Mouse (Mus musculus) heart, adult 2 months (tissue): ENCODE results near the gene Rmi2. TPM values are rescaled to one million over a fixed set of nuclear protein-coding genes. Genes with fewer than 3 reads are reported as not detected.

ENCODE experiments used
- DNase-seq, 2 experiments: peaks; one replicate each; pipeline ENCODE4 v3.0.0; 2021
- H3K27ac ChIP-seq: fragments of 200-600 bp; 2 replicates; pipeline ENCODE4 v1.8.1; 2022
- H3K27me3 ChIP-seq: fragments of 200-500 bp; 2 replicates; pipeline ENCODE4 v1.6.1; 2012; ENCODE audit warnings: mild to moderate bottlenecking, low read length, inconsistent platforms, mixed read lengths; ENCODE audit not compliant: control insufficient read depth, insufficient read depth
- H3K36me3 ChIP-seq: fragments of 200-500 bp; 2 replicates; pipeline ENCODE4 v1.6.1; 2012; ENCODE audit warnings: low read length, inconsistent platforms; ENCODE audit not compliant: control insufficient read depth, insufficient read depth
- H3K4me1 ChIP-seq: fragments of 200-500 bp; 2 replicates; pipeline ENCODE4 v1.6.1; 2011; ENCODE audit warnings: low read length; ENCODE audit not compliant: control insufficient read depth, insufficient read depth
- H3K4me3 ChIP-seq: fragments of 200-600 bp; 2 replicates; pipeline ENCODE4 v1.8.1; 2022
- H3K79me2 ChIP-seq: fragments of 200-500 bp; replicated peaks from 2 replicates; pipeline ENCODE4 v1.6.1; 2012; ENCODE audit warnings: mild to moderate bottlenecking, inconsistent platforms, low read length, moderate library complexity, mixed read lengths; ENCODE audit not compliant: control insufficient read depth, insufficient read depth
- H3K9ac ChIP-seq: fragments of 200-500 bp; 2 replicates; pipeline ENCODE4 v1.6.1; 2012; ENCODE audit warnings: low read depth, mild to moderate bottlenecking, control low read depth, inconsistent platforms, low read length, mixed read lengths
- CTCF ChIP-seq: fragments of 200-600 bp; IDR thresholded peaks from 2 replicates; pipeline ENCODE4 v1.8.1; 2022; ENCODE audit warnings: antibody characterized with exemption, mild to moderate bottlenecking, moderate library complexity
- EP300 ChIP-seq: fragments of 200-500 bp; IDR thresholded peaks from 2 replicates; pipeline ENCODE4 v1.6.1; 2011; ENCODE audit warnings: low read depth, low read length, control low read depth; ENCODE audit not compliant: insufficient read depth
- POLR2A ChIP-seq: fragments of 200-500 bp; IDR thresholded peaks from 2 replicates; pipeline ENCODE4 v1.6.1; 2011; ENCODE audit warnings: mild to moderate bottlenecking, low read depth, low read length, control low read depth; ENCODE audit not compliant: insufficient read depth
- WGBS: fragments of 180-500 bp; shearing (Covaris S2); methylation state at CpG from one replicate; pipeline ENCODE4 v1.1.7; 2018; 5-methylcytosine and 5-hydroxymethylcytosine counted together
- intact Hi-C: fragments of 180-260 bp; cut with DNase I; formaldehyde crosslinking; loops from one replicate; pipeline ENCODE4 v1.15.1; 2025
- polyA plus RNA-seq: library from polyadenylated mRNA; depleted of rRNA; stranded (reverse); fragments of >200 nt; gene quantifications from 2 replicates; pipeline ENCODE4 v1.2.3, GENCODE M21; 2012
- total RNA-seq, 2 experiments: library from RNA; stranded (reverse); gene quantifications; 2 replicates each; pipeline ENCODE4 v1.2.3; 2021

Gene Rmi2
- total and polyA plus RNA-seq, 3 experiments = 0.26 to 0.45 (median 0.30) TPM

DNA sequence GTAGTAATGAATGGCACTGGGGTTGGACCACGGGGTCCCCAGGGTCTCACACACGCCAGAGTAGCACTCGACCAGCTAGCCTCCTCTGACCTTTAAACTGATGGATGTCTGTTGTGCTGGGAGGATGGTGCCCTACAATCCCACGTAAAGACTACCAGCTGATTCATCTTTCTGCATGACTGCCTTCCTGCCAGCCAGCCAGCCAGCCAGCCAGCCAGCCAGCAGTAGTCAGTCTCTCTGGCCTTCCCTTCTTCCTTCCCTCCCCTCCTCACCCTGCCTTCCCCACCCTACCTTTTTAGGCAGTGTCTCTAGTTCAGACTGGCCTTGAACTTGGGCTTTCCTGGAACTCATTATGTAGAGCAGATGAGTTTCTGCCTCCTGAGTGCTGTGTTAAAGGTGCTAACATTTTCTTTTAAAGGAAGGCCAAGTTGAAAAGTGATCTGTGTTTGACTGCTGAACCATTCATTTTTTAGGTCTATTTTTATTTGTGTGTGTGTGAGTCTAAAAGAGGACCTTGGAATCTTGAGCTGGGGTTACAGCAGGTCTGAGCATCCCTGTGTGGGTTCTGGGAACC lies 7.5 kb downstream of the Rmi2 start:
- Histone ChIP-seq H3K27me3 (no peaks in the 10 kb centered on the region), H3K4me3 (no peak overlapping the region), H3K9ac (no peak overlapping the region), H3K27ac (no peak overlapping the region), H3K4me1 (peaks cover 7% of the 10 kb centered on the region), H3K79me2 (no peaks in the 10 kb centered on the region), H3K36me3 (no peaks in the 10 kb centered on the region)
- intact Hi-C loops = loop anchor here (10.0 kb wide), 1 partner anchor 178 kb away; no protein-coding TSS in a partner anchor
- no peak for TF ChIP-seq CTCF
- no peak for TF ChIP-seq EP300
- no peak for TF ChIP-seq POLR2A
- DNase-seq = no peak
- WGBS = 83% methylated on average over 4 of the region's 4 CpGs

- Histone ChIP-seq H3K4me3 (peak overlapping the region; percentile 45), H3K4me1 (peaks cover 5% of the 10 kb centered on the region), H3K27me3 (no peaks in the 10 kb centered on the region), H3K27ac (no peak overlapping the region; the same call in 1 of the 2 replicates), H3K79me2 (no peaks in the 10 kb centered on the region), H3K9ac (peak overlapping the region; percentile 41), H3K36me3 (no peaks in the 10 kb centered on the region)
- 6% methylated on average over 18 of the region's 18 CpGs for WGBS
- TF ChIP-seq EP300 = no peak
- no peak for TF ChIP-seq CTCF
- TF ChIP-seq POLR2A = no peak
- DNase-seq = peak; percentile 49 to 75
- intact Hi-C loops = loop anchor here (10.0 kb wide), 1 partner anchor 179 kb away; no protein-coding TSS in a partner anchor
Observed at GRCm38 (mm10) chr16:10843486-10844318, 8.8 kb downstream of the Rmi2 start.

GRCm38 (mm10) chr16:10844319-10844670 lies 9.4 kb downstream of the Rmi2 start:
- no peak for TF ChIP-seq EP300
- no peak for TF ChIP-seq POLR2A
- no peak for DNase-seq
- Histone ChIP-seq H3K79me2 (no peaks in the 10 kb centered on the region), H3K4me1 (peaks cover 8% of the 10 kb centered on the region), H3K9ac (no peak overlapping the region), H3K27ac (no peak overlapping the region; the same call in 1 of the 2 replicates), H3K4me3 (peak overlapping the region; percentile 45), H3K27me3 (no peaks in the 10 kb centered on the region), H3K36me3 (no peaks in the 10 kb centered on the region)
- intact Hi-C loops = loop anchor here (10.0 kb wide), 1 partner anchor 179 kb away; no protein-coding TSS in a partner anchor
- WGBS = 31% methylated on average over 6 of the region's 6 CpGs

- no peaks in the 10 kb centered on the region for H3K27me3 ChIP-seq
- intact Hi-C loops = loop anchor here (1.0 to 10.0 kb wide), 4 partner anchors 59 to 275 kb away; no protein-coding TSS in a partner anchor
- no peak overlapping the region for H3K4me3 ChIP-seq
- no peaks in the 10 kb centered on the region for H3K79me2 ChIP-seq
- no peak overlapping the region for H3K9ac ChIP-seq
- WGBS = 88% methylated on average over 6 of the region's 6 CpGs
- H3K27ac ChIP-seq = no peak overlapping the region
- no peaks in the 10 kb centered on the region for H3K36me3 ChIP-seq
- TF ChIP-seq EP300 (no peak), POLR2A (no peak), CTCF (no peak)
- DNase-seq = no peak
- peaks cover 17% of the 10 kb centered on the region for H3K4me1 ChIP-seq
Observed at GRCm38 (mm10) chr16:10845952-10846351, 11.1 kb downstream of the Rmi2 start.

GRCm38 (mm10) chr16:10846503-10846902 lies 11.6 kb downstream of the Rmi2 start:
- no peaks in the 10 kb centered on the region for H3K36me3 ChIP-seq
- intact Hi-C loops = loop anchor here (1.0 to 10.0 kb wide), 4 partner anchors 60 to 276 kb away; no protein-coding TSS in a partner anchor
- TF ChIP-seq POLR2A (no peak), EP300 (0 out of 2 replicates have a peak, but pooled peaks have one; percentile 63), CTCF (peak; percentile 84)
- H3K9ac ChIP-seq = no peak overlapping the region
- H3K4me1 ChIP-seq = peaks cover 17% of the 10 kb centered on the region
- 62% methylated on average over 4 of the region's 4 CpGs for WGBS
- no peaks in the 10 kb centered on the region for H3K27me3 ChIP-seq
- H3K27ac ChIP-seq = no peak overlapping the region
- H3K79me2 ChIP-seq = no peaks in the 10 kb centered on the region
- H3K4me3 ChIP-seq = no peak overlapping the region
- DNase-seq = peak; percentile 62 to 76
